Mouse (Mus musculus) skeletal muscle tissue, adult 2 months (tissue): ENCODE results near the gene Lrrc34.

ENCODE experiments used
- DNase-seq: peaks from one replicate; pipeline ENCODE4 v3.0.0-alpha.2; 2012; ENCODE audit warnings: low read depth, low spot score

The Lrrc34 gene

DNA sequence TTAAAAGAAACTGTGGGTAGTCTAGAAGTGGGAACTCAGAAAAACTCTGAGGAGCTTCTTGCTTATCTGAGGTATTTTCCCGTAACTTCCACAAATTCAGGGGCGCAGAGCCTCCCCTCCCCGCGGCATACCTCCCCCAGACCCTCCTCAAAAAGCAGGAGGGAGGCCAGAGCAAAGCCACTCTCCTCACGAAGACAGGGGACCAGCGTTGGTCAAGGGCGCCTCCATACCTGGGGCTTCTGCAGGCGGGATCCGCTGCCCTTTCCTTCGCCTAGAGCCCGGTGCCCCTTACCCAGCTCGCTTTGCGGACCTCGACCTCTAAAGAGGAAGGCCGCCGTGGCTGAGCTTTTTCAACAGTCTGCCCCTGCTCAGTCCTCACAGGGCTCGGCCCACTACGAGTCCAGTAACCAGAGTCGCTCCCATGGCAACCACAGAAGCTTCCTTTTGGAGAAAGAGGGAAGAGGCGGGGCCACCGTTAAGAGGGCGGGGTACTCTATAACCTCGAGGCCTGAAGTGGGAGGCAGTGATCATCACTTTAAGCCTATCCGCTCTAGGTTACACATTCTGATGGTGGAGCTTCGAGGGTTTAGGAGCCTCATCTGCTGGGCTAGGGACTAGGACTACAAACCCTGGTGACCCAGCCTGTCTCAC is at the start of gene Lrrc34:
Lrrc34 (minus strand) TSS at position 430 of the 651 bp plus-strand sequence.
- DNase-seq, result no peak

DNA sequence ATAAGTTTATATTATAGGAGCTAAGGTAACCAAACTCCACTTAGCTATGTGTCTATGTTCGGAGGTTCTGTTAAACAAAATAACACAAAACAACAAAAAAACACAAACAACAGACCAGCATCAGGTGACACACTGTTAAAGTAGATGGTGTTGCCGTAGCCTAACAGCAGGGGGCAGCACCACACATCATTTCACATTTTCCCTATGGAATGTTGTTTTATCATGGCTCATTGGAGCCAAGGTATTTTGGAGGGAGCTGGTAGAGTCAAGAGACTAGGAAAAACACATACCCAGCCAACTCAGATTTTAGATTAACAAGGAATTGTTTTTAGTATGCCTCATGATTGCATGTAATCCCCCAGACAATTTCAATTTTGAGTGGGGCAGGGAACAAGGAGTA is 48.7 kb upstream of the Lrrc34 start:
- peak; percentile 13 for DNase-seq

DNA sequence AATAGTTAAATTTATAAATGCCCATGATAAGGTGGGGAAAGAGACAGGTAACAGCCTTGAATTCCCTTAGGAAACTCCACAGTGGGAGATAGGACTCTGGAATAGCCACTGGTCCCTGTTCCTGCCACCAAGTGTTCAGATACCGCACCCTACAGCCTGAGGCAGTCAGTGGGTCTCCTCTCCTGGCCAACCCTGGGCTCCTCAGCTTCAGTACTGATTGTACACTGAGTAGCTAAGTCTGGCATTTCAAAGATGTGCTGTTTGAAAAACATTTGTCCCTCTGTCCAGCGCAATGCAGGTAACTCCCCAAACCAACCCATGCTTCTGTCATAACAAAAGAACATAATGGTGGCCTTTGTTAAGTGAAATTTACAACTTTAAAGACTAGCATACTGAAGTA is 48.0 kb upstream of the Lrrc34 start:
- no peak for DNase-seq

DNA sequence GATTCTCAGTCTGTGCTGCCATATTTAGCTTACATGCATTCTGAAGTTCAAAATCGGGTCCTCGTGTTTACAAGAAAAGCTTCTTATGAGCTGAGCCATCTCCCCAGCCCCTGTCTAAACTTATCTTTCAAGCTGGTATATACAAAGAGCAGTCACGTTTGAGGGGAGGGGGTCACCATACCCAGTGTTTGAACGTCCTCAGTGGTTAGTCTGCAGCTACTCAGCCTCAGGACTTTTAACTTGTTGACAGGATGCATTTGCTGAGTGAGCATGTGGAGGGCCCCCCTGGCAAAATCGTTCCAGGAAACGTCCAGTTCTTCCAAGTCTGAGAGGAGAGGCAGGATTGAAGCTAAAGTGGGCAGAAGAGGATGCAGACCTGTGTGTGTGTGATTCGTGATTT is 43.3 kb upstream of the Lrrc34 start:
- no peak for DNase-seq

DNA sequence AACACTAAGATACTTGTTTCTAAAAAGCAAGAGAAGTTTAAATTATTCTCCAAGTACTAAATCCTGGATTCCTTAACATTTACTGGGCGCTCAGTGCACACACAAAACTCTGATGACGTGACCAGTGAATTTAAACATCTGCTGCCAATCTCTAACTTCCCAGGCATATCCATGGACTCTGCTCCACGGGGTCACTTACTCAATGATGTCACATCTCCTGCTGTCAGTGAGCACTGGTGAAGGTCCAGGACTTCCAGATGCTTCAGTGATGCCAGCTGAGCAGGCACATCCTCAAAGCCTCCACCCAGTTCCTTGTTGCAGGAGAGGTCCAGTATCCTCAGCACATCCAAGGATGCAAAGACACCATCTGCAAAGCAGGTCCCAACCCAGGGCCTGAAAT is 39.5 kb upstream of the Lrrc34 start:
- no peak for DNase-seq

DNA sequence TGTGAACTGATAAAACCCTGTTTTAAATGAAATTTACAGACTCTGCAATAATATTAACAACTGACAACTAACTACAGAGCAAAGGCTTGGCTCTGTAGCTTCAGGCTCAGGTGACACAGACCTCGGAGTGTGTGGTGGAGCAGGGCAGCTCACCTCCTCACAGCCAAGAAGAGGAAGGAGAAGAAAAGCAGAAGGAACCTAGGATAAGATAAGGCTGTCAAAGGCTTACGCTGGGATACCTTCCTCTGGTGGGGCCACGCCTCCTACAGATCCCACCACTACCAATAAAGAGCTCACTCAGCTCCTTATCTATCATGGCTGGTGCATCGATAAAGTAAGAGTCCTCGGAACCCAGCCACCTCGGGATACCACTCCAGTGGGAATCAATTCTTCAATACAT is 35.5 kb upstream of the Lrrc34 start:
- DNase-seq, result no peak

DNA sequence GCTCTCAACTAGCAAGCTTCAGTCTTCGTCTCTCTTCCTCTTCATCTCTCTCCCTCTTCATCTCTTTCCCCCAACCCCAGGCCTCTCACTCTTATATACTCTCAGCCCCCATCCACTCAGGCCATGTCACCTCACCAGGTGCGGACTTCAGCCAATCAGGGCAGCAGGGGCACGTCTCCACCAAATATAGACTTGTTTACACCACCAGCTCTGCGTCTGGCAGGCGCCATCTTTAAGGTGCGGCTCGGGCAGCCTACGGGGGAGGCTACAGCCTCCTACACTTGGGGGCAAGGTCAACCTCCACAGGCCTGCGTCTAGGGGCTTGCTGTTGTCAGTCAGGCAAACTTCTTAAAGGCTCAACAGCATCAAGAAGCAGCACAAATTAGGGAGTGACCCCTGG is 10.8 kb upstream of the Lrrc34 start:
- no peak for DNase-seq

DNA sequence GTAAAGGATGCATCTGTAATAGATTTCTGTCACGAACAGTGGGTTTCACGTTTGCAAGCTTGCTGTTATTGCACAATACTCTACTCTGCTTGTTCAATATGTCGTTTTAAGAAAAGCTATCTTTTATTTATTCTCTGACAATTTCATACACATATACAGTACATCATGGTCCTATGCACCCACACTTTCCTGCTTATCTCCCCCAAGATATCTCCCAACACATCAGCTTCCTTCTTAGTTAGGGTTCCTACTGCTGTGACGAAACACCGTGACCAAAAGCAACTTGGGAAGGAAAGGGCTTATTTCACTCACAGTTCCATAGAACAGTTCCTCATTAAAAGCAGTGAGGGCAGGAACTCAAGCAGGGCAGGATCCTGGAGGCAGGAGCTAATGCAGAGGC is 8.3 kb upstream of the Lrrc34 start:
- DNase-seq, result no peak

DNA sequence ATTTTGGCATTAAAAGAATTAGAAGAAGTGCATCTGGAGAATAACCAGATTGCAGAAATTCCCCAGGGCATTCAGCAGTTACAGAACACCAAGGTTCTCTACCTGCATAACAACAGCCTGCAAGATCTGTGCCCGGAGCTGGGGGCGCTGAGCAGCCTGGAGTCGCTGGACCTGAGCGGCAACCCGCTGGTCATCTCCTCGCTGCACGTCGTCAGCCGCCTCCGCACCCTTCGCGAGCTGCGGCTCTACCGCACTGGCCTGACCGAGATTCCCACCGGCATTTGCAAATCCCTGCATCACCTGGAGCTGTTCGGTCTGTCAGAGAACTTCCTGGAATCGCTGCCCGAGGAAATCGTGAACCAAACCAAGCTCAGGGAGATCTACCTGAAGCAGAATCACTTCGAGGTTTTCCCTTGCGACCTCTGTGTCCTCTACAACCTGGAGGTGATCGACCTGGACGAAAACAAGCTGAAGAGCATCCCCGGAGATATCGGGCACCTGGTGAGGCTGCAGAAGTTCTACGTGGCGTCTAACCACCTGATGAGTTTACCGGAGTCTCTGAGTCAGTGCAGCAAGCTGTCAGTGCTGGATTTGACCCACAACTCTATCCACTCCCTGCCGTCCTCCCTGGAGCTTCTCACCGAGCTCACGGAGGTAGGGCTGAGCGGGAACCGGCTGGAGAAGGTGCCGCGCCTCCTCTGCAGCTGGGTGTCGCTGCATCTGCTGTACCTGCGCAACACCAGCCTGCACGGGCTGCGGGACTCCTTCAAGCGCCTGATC is 2.6 kb upstream of the Lrrc34 start:
- no peak for DNase-seq

DNA sequence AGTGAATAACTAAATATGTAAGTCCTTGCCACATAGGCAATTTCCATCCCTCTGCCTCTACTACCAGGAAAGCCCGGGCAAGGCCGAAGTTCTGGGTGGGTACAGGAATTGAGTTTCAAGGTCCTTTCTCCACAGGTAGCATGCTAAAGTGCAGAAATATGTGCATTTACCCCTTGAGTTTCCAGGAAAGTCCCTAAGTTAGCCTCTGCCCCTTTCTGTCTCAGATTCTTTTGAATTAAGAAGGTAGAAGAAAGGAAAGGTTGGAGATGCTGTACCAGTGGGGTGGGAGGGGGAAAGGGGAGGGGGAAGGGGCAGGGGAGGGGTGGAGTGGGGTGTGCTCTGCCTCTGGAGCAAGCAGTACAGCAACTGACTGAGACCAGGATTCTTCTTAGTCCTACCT is 797 bp upstream of the Lrrc34 start:
- DNase-seq, result no peak

DNA sequence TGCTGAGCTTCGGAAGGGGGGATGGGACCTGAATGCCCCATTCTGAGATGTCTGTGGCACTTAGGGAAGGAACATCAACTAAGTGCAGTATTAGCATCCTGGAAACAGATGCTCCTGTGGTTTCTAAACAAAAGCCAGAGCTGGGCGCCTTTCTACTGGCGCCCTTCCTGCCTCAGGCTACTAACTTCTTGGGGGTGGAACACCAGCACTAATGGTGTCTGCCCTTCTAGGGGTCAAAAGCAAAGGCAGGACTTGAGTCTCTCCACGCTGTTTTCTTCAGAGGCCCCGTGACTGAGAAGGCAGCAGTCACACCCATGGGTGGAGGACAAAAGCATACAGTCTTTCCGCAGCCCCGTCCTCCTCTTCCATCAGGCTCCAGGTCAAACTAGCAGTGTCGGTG is 908 bp downstream of the Lrrc34 start:
- DNase-seq, result no peak

DNA sequence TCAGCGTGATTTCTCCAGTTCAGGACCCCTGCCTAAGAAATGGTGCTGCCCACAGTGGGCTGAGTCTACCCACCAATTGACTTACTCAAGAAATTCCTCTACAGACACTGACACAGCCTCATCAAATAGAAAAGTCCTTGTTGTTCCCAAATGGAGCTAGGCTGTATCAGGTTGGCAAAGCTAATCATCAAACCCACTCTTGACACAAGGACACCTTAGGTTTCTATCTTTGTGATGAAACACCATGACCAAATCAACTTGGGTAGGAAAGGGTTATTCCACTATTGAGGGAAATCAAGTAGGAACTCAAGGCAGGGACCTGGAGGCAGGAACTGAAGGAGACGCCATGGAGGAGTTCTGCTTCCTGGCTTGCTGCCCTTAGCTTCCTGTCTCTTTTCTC is 3.5 kb downstream of the Lrrc34 start, which contains the start of gene Lrriq4:
Lrriq4 (plus strand) TSS at position 301 of the 400 bp plus-strand sequence.
- no peak for DNase-seq

DNA sequence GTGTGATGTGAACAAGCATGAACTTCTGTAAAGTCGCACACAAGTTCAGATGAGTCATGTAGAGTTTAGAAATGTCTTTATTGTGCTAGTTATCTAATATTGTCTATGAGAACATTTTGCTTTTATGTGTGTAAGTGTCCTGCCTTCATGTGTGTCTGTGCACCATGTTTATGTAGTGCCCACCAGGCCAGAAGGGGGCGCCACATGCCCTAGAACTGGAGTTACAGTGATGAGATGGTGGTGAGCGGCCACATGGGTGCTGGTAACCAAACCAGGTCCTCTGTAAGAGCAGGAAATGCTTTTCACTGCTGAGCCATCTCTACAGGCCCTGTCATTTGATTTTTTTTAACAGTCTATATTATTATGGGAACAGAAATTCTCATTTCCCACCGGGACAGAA is 12.0 kb downstream of the Lrrc34 start:
- no peak for DNase-seq

DNA sequence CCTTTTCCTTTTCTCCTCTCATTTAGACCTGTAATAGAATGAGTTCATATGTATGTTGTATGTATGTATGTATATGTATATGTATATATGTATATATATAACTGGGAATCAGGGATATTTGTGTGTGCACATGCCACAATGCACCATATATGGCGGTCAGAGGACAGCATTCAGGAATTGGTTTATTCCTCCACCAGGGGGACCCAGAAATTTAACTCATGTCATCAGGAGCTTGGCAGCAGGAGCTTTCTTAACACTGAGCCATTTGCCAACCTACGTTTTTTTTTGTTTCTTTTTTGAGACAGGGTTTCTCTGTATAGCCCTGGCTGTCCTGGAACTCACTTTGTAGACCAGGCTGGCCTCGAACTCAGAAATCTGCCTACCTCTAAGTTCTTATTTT is 14.0 kb downstream of the Lrrc34 start:
- no peak for DNase-seq

DNA sequence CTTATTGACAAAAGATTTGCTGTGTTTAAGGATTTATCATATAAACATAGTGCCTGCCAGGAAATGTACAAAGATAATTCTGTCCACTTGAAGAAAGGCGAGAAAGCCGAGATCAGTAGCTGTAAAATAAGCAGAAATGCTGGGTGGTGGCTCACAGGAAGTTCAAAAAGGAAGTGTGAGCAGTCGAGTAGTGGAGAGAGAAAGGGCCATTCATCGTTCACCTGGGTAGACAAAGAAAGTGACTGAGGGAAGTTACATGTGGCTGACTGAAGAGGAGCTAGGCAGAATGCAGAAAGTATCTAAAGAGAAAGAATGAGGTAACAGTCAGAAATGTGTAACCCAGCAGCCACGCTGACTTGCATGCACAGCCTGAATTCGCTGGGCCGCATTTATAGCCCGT is 27.5 kb downstream of the Lrrc34 start:
- DNase-seq, result no peak

DNA sequence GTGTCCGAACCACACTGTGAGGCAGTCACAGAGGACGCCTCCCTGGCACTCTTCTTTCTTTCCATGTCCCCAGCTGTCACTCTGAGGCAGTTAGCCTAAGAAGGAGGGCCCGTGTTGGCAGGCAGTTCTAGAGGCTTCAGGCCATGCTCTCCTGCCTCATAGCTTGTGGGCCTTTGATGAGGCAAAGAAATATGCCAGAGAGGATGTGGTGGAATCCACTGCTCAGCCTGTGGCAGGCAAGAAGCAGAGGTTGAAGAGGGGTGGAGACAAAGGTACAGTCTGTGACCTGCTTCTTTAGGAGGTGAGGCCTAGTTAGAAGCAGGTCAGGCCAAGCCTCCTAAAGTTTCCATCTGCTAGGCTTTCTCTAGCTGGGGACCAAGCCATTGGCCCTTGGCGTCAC is 36.7 kb downstream of the Lrrc34 start:
- DNase-seq, result no peak

DNA sequence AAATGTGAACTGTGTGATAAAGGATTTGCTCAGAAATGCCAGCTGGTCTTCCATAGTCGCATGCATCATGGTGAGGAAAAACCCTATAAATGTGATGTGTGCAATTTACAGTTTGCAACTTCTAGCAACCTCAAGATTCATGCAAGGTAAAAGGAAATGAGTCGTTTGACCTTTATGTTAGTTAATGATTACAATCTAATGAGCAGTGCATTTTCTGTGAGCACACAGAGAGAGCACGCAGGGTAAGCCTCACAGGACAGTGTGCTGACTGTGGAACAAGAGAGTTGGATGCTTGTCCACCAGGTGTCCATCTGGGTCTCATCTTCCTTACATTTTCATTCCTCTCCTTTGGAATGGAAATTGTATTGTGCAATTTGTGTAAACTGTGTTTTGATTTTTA is 38.7 kb downstream of the Lrrc34 start:
- no peak for DNase-seq

DNA sequence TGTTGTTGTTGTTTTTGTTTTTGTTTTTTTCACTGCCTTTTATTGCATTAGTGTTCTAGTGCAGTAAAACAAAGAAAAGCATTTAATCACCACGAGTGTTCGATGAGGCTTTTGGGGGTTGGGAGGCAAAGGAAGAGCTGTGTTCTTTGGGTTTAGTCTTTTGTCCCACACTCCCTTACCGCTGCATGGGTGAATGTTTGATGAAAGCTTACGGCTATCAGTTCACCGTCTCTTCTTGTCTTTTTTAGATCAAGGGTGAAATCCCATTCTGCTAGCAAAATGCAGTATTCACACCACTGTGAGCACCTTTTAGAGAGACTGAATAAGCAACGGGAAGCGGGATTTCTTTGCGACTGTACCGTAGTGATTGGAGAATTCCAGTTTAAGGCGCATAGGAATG is 44.4 kb downstream of the Lrrc34 start:
- no peak for DNase-seq

DNA sequence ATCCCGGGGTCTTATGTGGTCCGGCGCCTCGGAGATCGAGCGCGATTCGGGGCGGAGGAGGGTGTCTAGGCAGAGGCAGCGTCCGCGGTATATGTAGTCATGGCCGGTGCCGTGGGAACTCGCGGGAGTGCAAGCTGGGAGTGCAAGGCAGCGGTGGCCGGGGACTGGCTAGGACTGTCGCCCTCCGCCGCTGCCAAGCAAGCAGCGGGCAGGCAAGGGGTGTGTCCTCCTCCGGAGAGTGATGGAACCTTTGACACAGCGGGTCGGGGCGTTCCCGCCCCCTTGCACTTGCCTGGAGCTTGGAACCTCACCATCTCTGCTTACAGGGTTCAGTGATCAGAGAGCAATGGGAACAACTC is 45.0 kb downstream of the Lrrc34 start:
- DNase-seq, result peak; percentile 38

DNA sequence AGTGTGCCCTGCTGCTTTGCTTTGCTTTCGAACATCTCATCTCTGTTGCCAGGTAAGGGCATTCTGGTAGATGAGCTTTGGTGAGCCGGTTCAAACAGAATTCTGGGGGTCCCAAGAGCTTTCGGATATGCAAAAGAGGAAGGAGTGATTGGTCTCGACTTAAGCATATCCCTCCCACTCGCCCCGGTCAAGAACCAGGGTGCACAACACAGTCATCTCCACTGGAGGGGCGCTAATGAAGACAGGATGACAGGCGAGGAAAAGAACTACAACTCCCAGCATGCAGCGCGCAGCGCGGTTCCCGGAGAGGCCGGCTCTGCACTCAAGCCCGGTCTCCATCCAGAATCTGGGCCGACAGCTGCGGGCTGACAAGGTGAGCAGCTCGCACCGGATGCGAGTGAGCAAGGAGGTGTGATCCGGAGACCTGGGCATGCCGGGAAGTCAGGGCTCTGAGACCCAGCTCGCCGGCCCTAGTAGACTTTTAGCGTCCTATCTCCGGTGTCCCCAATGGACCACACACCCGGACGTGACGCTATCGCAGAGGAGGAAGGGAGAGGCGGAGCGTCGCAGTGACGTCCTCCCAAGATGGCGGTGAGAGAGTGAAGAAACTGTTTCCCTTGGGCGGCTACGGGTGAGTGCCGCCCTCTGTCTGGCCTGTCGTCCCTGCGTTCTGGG is 45.5 kb downstream of the Lrrc34 start, which contains the start of gene Mynn:
Mynn (plus strand) TSS at position 1 of the 675 bp plus-strand sequence.
- peak; percentile 91 for DNase-seq

DNA sequence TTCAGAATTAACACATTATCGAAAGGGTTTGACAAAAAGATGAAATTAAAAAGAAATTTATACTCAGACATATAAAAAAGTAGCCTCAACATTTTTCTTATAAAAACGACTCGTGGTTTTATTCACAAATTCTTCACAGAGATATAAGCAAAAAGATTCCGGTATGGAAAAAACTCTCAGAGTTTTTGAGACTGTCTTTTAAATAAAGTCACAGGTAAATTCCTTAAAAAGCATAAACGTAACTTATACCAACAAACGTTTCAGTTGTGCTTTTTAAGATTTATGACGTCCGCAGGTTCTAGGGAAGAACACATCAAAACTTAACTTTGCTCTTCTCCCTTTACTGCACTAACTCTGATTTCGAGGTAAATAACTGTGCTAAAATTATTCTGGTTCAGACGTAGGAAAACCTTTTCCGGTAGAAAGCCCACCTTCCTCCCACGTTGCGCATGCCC is 46.0 kb downstream of the Lrrc34 start:
- no peak for DNase-seq

DNA sequence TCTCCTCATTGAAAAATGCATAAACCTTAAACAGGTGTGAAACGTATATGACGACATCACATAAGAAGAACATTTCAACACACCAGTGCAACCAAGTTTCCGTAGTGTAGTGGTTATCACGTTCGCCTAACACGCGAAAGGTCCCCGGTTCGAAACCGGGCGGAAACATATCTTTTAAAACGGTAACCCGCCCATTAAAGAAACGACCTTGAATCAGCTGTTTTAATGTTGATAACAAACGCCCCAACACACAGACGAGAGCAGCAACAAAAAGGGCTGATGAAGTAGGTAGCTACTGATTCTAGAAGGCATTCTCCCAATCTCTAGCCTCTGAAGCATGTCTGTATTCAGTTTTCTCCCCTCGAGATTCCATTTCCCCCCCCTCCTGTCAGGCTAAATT is 46.5 kb downstream of the Lrrc34 start:
- DNase-seq, result peak; percentile 89

DNA sequence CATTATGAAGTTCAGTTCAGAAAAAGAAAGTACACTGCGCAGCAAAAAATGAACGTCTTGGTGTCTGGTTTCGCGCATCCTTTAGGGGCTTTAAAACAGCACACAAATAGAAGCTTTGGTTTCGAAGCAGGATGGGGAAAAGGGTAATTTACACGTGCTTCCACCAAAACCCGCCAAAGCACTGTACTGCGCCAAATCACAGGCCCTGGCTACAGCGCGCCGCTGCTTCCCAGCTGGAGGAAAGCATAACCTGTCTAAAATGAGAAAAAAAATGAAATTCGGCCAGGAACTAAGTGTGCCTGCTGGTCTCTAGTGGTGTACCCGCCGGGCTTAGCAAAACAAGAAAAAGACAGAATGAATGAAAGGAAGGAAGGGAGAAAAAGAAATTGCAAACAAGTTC is 47.0 kb downstream of the Lrrc34 start:
- DNase-seq, result no peak
